Mouse (Mus musculus): ENCODE results near the gene Pdxk.

DNA sequence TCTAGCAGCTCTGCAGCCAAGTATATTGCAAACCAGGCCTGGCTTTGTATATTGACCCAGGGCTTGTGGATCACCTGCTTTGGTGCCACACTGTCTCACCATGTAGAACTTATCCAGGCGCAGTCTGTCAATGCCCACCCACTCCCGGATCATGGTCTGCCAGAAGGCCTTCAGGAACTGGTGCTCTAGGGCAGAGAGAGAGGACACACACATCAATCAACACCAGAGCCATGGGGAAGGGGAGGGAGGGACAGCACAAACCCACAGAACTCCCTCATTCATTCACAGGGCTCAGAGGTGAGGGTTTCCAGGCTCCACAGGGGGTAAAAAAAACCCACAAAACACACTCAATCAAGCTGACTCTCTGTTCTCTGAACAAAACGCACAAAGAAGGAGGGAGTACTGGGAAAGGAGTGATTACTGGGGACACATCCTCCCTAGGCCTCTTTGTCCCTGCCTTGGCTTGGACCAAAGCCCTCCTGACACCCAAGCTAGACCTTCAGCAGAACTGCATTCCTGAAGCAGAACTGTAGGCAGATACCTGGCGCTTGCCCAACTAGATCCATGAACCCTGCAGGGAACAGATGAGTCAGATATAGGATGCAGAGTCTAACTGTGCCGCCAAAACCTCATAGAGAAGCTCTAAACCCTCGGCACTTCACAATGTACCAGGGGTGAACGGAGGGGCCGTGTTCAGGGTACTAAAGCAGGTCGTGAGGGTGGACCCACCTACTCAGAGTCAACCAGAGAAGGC is 55.6 kb downstream of the Pdxk start:
- TF ChIP-seq POLR2A (IDR thresholded peaks at IDR 0.05; ENCODE audit: low read depth, low read length) (no peak), CTCF (IDR thresholded peaks at IDR 0.05; ENCODE audit: borderline replicate concordance, insufficient read depth, low read length) (no peak)

All from embryonic fibroblast, embryonic 13.5 days (primary cell).